Mouse (Mus musculus): ENCODE results near the gene Phlda2. TPM values are rescaled to one million over a fixed set of nuclear protein-coding genes. Genes with fewer than 3 reads are reported as not detected.

Phlda2 gene
- polyA plus RNA-seq, 1 experiment from 2014 or later, result 23.9 TPM

DNA sequence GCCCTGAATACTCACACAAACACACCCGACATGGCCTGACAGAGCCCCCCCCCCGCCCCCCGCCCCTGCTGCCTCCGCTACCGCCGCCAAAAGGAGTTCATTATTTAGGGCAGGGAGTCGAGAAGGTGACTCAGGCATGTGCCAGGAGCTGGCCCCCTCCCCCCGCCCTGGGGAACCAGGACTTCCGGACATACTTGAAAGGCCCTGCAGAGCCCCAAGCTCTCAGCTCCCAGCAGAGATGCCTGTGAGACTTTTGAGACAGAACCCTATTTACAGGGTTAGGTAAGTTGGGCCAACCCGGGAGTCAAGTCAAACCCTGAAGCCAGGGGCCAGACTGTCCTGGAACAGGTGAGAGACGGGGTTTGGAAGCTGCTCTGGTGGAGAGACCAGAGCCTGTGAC, 41.0 kb downstream of the Phlda2 start:
- WGBS, result 38% methylated on average over 11 of the region's 11 CpGs
- H3K27me3 ChIP-seq (ENCODE audit: insufficient read depth, low read length), result no peaks in the 10 kb centered on the region
- H3K27ac ChIP-seq, result no peak overlapping the region
- H3K4me3 ChIP-seq (replicated peaks; ENCODE audit: low read depth, low read length), result no peak overlapping the region
- H3K4me2 ChIP-seq (ENCODE audit: low read length), result no peak overlapping the region
- DNase-seq (ENCODE audit: low spot score), result no peak
- no peaks in the 10 kb centered on the region for H3K4me1 ChIP-seq (replicated peaks; ENCODE audit: insufficient read depth, low read length)
- ATAC-seq (replicated peaks; ENCODE audit: low FRiP score, low read depth), result no peak
- no peak for TF ChIP-seq CTCF (IDR thresholded peaks at IDR 0.05; ENCODE audit: low read depth)
- no peaks in the 10 kb centered on the region for H3K36me3 ChIP-seq (ENCODE audit: insufficient read depth, low read length)
- H3K9ac ChIP-seq (ENCODE audit: low read depth, low read length), result no peak overlapping the region
- peaks cover 17% of the 10 kb centered on the region; the same call in 1 of the 2 replicates for H3K9me3 ChIP-seq (replicated peaks; ENCODE audit: low read length)

DNA sequence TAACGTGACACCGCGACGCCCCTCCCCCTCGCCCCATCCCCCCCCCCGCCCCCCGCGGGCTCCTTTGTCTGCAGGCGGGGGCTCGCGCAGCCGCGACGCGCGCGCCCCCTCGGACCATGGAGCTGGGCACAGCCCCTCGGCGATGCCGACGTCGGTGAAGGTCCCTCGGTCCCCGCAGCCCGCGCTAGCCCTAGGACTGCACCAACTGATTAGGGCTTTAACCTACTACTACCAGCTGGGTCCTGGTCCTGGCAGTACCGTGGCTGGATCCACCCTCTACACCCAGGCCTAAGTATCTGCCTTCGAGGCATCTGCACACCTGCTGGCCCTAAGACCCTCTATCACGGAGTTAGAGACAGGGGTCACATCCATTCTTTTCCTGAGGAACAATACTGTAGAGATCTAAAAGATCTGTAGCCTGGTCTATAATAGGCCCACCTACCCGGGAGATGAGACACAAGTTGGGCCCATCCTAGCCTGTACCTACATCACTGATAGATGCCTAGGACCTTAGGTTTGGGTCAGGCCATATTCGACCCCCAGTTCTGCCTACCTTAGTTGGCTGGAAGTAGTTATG, 41.6 kb downstream of the Phlda2 start:
- Histone ChIP-seq H3K9ac (ENCODE audit: low read depth, low read length) (0 out of 2 replicates have a peak overlapping the region, but pooled peaks have one; percentile 23), H3K4me2 (ENCODE audit: low read length) (peak overlapping the region; percentile 63; the same call in 1 of the 2 replicates), H3K27me3 (ENCODE audit: insufficient read depth, low read length) (no peaks in the 10 kb centered on the region), H3K4me1 (replicated peaks; ENCODE audit: insufficient read depth, low read length) (no peaks in the 10 kb centered on the region), H3K4me3 (replicated peaks; ENCODE audit: low read depth, low read length) (peak overlapping the region; percentile 52), H3K27ac (no peak overlapping the region), H3K9me3 (replicated peaks; ENCODE audit: low read length) (peaks cover 17% of the 10 kb centered on the region; the same call in 1 of the 2 replicates), H3K36me3 (ENCODE audit: insufficient read depth, low read length) (no peaks in the 10 kb centered on the region)
- 42% methylated on average over 27 of the region's 32 CpGs for WGBS
- DNase-seq (ENCODE audit: low spot score), result no peak
- peak; percentile 26; the same call in 1 of the 2 replicates for ATAC-seq (replicated peaks; ENCODE audit: low FRiP score, low read depth)
- TF ChIP-seq CTCF (IDR thresholded peaks at IDR 0.05; ENCODE audit: low read depth), result no peak

DNA sequence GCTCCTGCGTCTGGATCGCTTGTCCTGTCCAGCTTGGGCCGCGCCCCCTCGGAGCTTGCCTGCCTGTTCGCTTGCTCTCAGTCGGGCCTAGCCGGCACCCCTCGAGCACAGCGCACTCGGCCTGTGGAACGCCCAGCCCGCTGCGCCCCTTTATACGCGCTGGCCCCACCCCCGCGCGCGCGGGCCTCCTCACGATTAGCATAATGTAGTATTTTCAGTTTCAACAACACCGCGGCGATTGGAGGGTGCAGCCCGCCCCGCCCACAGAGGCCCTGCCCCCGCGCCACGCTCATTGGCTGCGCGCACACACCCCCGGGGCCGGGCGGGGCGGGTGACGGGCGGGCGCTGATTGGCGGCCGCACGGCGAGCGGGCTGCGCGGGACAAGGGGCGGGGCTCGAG, 42.1 kb downstream of the Phlda2 start, which contains the start of gene Cdkn1c:
Gene Cdkn1c, minus strand, starts transcription at position 177 of the 400 bp plus-strand sequence.
- Histone ChIP-seq H3K4me3 (replicated peaks; ENCODE audit: low read depth, low read length) (peak within 1 kb of the TSS; percentile 52), H3K9ac (ENCODE audit: low read depth, low read length) (peak within 1 kb of the TSS; percentile 67), H3K9me3 (replicated peaks; ENCODE audit: low read length) (peaks cover 17% of the 10 kb centered on the region; the same call in 1 of the 2 replicates), H3K27me3 (ENCODE audit: insufficient read depth, low read length) (no peaks in the 10 kb centered on the region), H3K4me1 (replicated peaks; ENCODE audit: insufficient read depth, low read length) (no peaks in the 10 kb centered on the region), H3K4me2 (ENCODE audit: low read length) (peak within 1 kb of the TSS; percentile 63), H3K27ac (peak within 1 kb of the TSS; percentile 68), H3K36me3 (ENCODE audit: insufficient read depth, low read length) (no peaks in the 10 kb centered on the region)
- ATAC-seq (replicated peaks; ENCODE audit: low FRiP score, low read depth) (peak; percentile 84), DNase-seq (ENCODE audit: low spot score) (peak; percentile 91)
- no peak for TF ChIP-seq CTCF (IDR thresholded peaks at IDR 0.05; ENCODE audit: low read depth)
- 27% methylated on average over 46 of the region's 48 CpGs for WGBS

DNA sequence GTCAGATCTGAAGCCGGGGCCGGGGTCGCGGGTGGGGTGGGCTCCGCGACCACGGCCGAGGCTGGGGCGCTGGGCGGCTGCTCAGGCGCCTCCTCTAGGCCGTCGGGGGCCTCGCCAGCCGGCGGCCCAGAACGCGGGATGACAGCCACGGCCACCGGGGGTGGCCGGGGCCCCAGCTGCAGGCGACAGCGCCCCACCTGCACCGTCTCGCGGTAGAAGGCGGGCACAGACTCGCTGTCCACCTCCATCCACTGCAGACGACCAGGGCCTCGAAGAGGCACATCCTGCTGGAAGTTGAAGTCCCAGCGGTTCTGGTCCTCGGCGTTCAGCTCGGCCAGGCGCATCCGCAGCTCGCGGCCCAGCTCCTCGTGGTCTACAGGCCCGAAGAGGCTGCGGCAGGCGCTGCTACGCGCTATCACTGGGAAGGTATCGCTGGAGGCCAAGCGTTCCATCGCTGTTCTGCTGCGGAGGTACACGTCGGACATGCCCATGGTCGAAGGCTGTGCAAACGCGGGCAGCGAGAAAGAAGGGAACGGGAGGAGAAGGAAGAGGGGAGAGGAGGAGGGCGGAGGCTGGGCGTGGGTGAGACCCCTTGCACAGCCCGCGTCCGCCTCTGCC, 42.6 kb downstream of the Phlda2 start:
- Histone ChIP-seq H3K9me3 (replicated peaks; ENCODE audit: low read length) (peaks cover 17% of the 10 kb centered on the region; the same call in 1 of the 2 replicates), H3K36me3 (ENCODE audit: insufficient read depth, low read length) (no peaks in the 10 kb centered on the region), H3K4me2 (ENCODE audit: low read length) (peak overlapping the region; percentile 63), H3K4me3 (replicated peaks; ENCODE audit: low read depth, low read length) (peak overlapping the region; percentile 52), H3K27me3 (ENCODE audit: insufficient read depth, low read length) (no peaks in the 10 kb centered on the region), H3K4me1 (replicated peaks; ENCODE audit: insufficient read depth, low read length) (no peaks in the 10 kb centered on the region), H3K9ac (ENCODE audit: low read depth, low read length) (peak overlapping the region; percentile 67), H3K27ac (peak overlapping the region; percentile 68)
- 0 out of 2 replicates have a peak, but pooled peaks have one; percentile 3 for TF ChIP-seq CTCF (IDR thresholded peaks at IDR 0.05; ENCODE audit: low read depth)
- DNase-seq (ENCODE audit: low spot score) (no peak), ATAC-seq (replicated peaks; ENCODE audit: low FRiP score, low read depth) (no peak; the same call in 1 of the 2 replicates)
- 46% methylated on average over 57 of the region's 60 CpGs for WGBS

DNA sequence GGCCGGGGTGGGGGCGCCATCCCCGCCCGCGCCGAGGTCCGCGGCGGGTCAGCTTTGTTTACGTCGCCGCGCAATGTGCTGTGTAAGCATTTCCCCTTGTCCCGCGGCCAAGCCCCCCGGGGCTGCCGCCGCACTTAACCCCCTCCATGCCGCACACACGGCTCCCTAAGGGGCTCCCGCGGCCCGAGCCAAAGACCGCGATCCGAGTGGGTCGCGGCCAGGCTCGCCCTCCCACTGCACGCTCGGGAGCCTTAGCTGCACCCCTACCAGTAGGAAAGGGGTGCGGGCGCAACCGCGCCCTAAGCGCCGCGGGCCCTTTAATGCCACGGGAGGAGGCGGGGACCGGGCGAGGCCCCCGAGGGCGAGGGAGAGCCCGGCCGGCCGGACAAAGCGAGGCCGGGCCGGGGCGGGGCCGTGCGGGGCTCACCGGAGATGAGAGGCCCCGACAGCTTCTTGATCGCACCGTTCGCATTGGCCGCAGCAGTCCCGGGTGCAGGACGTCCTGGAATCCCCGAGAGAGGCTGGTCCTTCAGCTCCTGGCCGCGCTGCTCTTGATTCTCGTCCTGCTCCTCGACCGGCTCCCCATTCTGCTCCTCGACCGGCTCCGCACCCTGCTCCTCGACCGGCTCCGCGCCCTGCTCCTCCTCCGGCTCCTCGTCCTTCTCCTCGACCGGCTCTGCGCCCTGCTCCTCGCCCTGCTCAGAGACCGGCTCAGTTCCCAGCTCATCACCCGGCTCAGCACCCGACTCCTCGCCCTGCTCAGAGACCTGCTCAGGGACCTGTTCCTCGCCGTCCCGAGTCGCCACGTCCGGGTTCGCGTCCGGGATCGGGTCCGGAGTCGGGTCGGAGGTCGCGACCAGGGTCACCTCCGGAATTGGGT, 43.4 kb downstream of the Phlda2 start:
- Histone ChIP-seq H3K27ac (peak overlapping the region; percentile 68), H3K27me3 (ENCODE audit: insufficient read depth, low read length) (no peaks in the 10 kb centered on the region), H3K9ac (ENCODE audit: low read depth, low read length) (peak overlapping the region; percentile 67), H3K36me3 (ENCODE audit: insufficient read depth, low read length) (no peaks in the 10 kb centered on the region), H3K4me1 (replicated peaks; ENCODE audit: insufficient read depth, low read length) (no peaks in the 10 kb centered on the region), H3K4me3 (replicated peaks; ENCODE audit: low read depth, low read length) (peak overlapping the region; percentile 52), H3K9me3 (replicated peaks; ENCODE audit: low read length) (peaks cover 17% of the 10 kb centered on the region; the same call in 1 of the 2 replicates), H3K4me2 (ENCODE audit: low read length) (peak overlapping the region; percentile 63)
- ATAC-seq (replicated peaks; ENCODE audit: low FRiP score, low read depth), result 0 out of 2 replicates have a peak, but pooled peaks have one; percentile 11
- no peak for DNase-seq (ENCODE audit: low spot score)
- TF ChIP-seq CTCF (IDR thresholded peaks at IDR 0.05; ENCODE audit: low read depth), result no peak
- WGBS, result 32% methylated on average over 98 of the region's 100 CpGs

DNA sequence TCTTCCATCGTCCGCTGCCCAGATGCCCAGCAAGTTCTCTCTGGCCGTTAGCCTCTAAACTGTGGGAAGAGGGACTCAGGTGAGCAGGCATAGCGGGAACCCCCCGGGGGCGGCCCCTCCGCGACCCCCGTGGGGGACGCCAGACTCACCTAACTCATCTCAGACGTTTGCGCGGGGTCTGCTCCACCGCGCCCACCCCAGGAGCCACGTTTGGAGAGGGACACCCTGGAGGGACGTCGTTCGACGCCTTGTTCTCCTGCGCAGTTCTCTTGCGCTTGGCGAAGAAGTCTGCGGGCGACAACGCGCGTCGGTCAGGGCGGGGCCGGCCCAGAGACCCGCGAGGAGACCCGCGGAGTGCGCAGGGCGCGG, 44.0 kb downstream of the Phlda2 start:
- no peaks in the 10 kb centered on the region for H3K36me3 ChIP-seq (ENCODE audit: insufficient read depth, low read length)
- peak overlapping the region; percentile 67 for H3K9ac ChIP-seq (ENCODE audit: low read depth, low read length)
- peak overlapping the region; percentile 63 for H3K4me2 ChIP-seq (ENCODE audit: low read length)
- peaks cover 17% of the 10 kb centered on the region; the same call in 1 of the 2 replicates for H3K9me3 ChIP-seq (replicated peaks; ENCODE audit: low read length)
- no peaks in the 10 kb centered on the region for H3K27me3 ChIP-seq (ENCODE audit: insufficient read depth, low read length)
- no peak for TF ChIP-seq CTCF (IDR thresholded peaks at IDR 0.05; ENCODE audit: low read depth)
- H3K27ac ChIP-seq, result peak overlapping the region; percentile 68
- no peak for DNase-seq (ENCODE audit: low spot score)
- no peak for ATAC-seq (replicated peaks; ENCODE audit: low FRiP score, low read depth)
- no peaks in the 10 kb centered on the region for H3K4me1 ChIP-seq (replicated peaks; ENCODE audit: insufficient read depth, low read length)
- WGBS, result 32% methylated on average over 37 of the region's 38 CpGs
- H3K4me3 ChIP-seq (replicated peaks; ENCODE audit: low read depth, low read length), result peak overlapping the region; percentile 52

Other genes with a start within 250 kb of the Phlda2 start
- gene Cdkn1c, start 42.1 kb downstream of the Phlda2 start, polyA plus RNA-seq (2015; fragmentation: Nextera tagmentation; extraction: Ambion mirVana), result 498 and 594 TPM in 2 replicates
- 22.1 and 22.7 TPM in 2 replicates for gene Slc22a18, start 29.4 kb downstream of the Phlda2 start, polyA plus RNA-seq (2015; fragmentation: Nextera tagmentation; extraction: Ambion mirVana)
- gene Nap1l4, start 46.0 kb upstream of the Phlda2 start, polyA plus RNA-seq (2015; fragmentation: Nextera tagmentation; extraction: Ambion mirVana), result 156 and 178 TPM in 2 replicates
- gene Cars, start 96.9 kb upstream of the Phlda2 start, polyA plus RNA-seq (2015; fragmentation: Nextera tagmentation; extraction: Ambion mirVana), result 34.7 and 42.2 TPM in 2 replicates
- 1.1 and 1.2 TPM in 2 replicates for gene Tnfrsf26, start 125.6 kb upstream of the Phlda2 start, polyA plus RNA-seq (2015; fragmentation: Nextera tagmentation; extraction: Ambion mirVana)
- 9.6 and 11.1 TPM in 2 replicates for gene Tnfrsf22, start 146.5 kb upstream of the Phlda2 start, polyA plus RNA-seq (2015; fragmentation: Nextera tagmentation; extraction: Ambion mirVana)
- 1.9 and 2.2 TPM in 2 replicates for gene Tnfrsf23, start 182.7 kb upstream of the Phlda2 start, polyA plus RNA-seq (2015; fragmentation: Nextera tagmentation; extraction: Ambion mirVana)